Mouse (Mus musculus) kidney, postnatal 0 days (tissue): Measurements from ENCODE around the gene Galns. TPM values are rescaled to one million over a fixed set of nuclear protein-coding genes. Genes with fewer than 3 reads are reported as not detected.
A peak's percentile ranks its signal among the peaks of the same experiment; 100 is the strongest.

Source experiments
- ATAC-seq: fragments of 200-750 bp; cut with Nextera tagmentation; replicated peaks from 2 replicates; pipeline ENCODE4 v1.8.0; 2017; ENCODE audit warnings: low read depth, moderate number of reproducible peaks, moderate TSS enrichment, moderate library complexity; ENCODE audit not compliant: low FRiP score
- DNase-seq: peaks from one replicate; pipeline ENCODE4 v3.0.0-alpha.2; 2016; ENCODE audit warnings: low spot score
- H3K27ac ChIP-seq: fragments of 300-500 bp; sonication (generic); 2 replicates; pipeline ENCODE4 v1.5.1; 2014; ENCODE audit warnings: mild to moderate bottlenecking
- H3K27me3 ChIP-seq: fragments of 300-500 bp; sonication (generic); 2 replicates; pipeline ENCODE4 v1.6.1; 2014; ENCODE audit warnings: low read length, mixed read lengths; ENCODE audit not compliant: insufficient read depth
- H3K36me3 ChIP-seq: fragments of 300-500 bp; sonication (generic); 2 replicates; pipeline ENCODE4 v1.6.1; 2014; ENCODE audit warnings: low read length, mixed read lengths; ENCODE audit not compliant: insufficient read depth
- H3K4me1 ChIP-seq: fragments of 300-500 bp; sonication (generic); replicated peaks from 2 replicates; pipeline ENCODE4 v1.6.1; 2014; ENCODE audit warnings: antibody characterized with exemption, low read length, mixed read lengths; ENCODE audit not compliant: insufficient read depth
- H3K4me2 ChIP-seq: fragments of 300-500 bp; sonication (generic); 2 replicates; pipeline ENCODE4 v1.6.1; 2014; ENCODE audit warnings: mild to moderate bottlenecking, low read length, moderate library complexity, mixed read lengths
- H3K4me3 ChIP-seq: fragments of 300-500 bp; sonication (generic); replicated peaks from 2 replicates; pipeline ENCODE4 v1.5.1; 2014; ENCODE audit warnings: low read depth, low read length
- H3K9ac ChIP-seq: fragments of 300-500 bp; sonication (generic); 2 replicates; pipeline ENCODE4 v1.6.1; 2014; ENCODE audit warnings: low read depth, low read length
- H3K9me3 ChIP-seq: fragments of 300-500 bp; sonication (generic); replicated peaks from 2 replicates; pipeline ENCODE4 v1.6.1; 2016; ENCODE audit warnings: low read length, inconsistent platforms, mixed read lengths
- CTCF ChIP-seq: IDR thresholded peaks from 2 replicates; pipeline ENCODE4 v1.5.1; 2016; ENCODE audit warnings: antibody characterized with exemption, low read depth, mild to moderate bottlenecking, moderate library complexity
- WGBS: fragments of 180-500 bp; shearing (Covaris S2); extraction: QIAGEN DNeasy Blood & Tissue Kit; methylation state at CpG from one replicate; pipeline ENCODE4 v1.1.7; 2014; 5-methylcytosine and 5-hydroxymethylcytosine counted together
- polyA plus RNA-seq: library from polyadenylated mRNA; unstranded; fragments of >200 nt; fragmentation: Nextera tagmentation; extraction: Ambion mirVana; gene quantifications from 2 replicates; pipeline ENCODE4 v1.2.1, GENCODE M21; 2015

Galns gene
- polyA plus RNA-seq, 1 experiment from 2014 or later: 19.4 TPM

DNA sequence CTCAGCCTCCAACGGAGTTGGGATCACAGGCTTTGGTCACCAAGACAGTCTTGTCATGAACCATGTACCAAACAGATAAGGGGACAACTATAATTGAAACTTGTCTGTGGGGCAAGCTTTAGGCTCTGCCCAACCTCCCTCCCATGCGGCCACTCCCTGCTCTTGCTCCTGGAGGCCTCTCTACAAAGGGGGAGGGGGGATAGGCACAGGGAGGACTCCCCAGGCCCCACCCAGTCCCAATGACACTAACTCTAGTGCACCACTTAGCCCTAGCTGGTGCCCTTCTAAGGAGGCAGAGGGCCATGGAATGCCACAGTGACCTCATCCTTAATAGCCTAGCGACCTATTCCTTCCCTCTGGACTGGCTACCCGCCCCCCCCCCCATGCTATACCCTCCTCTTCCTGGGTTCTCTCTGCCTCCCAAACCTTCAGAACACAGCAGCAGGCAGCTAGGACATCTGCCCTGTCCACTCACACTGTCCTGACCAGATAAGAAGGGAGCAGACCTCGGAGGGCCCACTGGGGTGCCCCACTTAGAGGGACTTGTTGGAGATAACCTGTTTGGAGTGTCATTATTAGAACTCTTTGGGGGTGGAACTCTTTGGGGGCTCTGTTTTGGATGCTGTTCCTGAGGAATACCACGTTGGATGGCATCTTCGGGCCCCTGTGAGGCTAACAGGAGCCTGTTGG lies 65.1 kb downstream of the Galns start:
- peak overlapping the region; percentile 94 for H3K27ac ChIP-seq
- ATAC-seq (0 out of 2 replicates have a peak, but pooled peaks have one; percentile 9), DNase-seq (no peak)
- no peaks in the 10 kb centered on the region for H3K9me3 ChIP-seq
- no peaks in the 10 kb centered on the region for H3K27me3 ChIP-seq
- H3K36me3 ChIP-seq: 0 out of 2 replicates have a peak, but pooled peaks cover 2% of the 10 kb centered on the region
- no peak overlapping the region for H3K4me3 ChIP-seq
- peak overlapping the region; percentile 25; the same call in 1 of the 2 replicates for H3K9ac ChIP-seq
- no peak for TF ChIP-seq CTCF
- H3K4me2 ChIP-seq: peak overlapping the region; percentile 88
- peaks cover 50% of the 10 kb centered on the region for H3K4me1 ChIP-seq
- 67% methylated on average over 7 of the region's 7 CpGs for WGBS

DNA sequence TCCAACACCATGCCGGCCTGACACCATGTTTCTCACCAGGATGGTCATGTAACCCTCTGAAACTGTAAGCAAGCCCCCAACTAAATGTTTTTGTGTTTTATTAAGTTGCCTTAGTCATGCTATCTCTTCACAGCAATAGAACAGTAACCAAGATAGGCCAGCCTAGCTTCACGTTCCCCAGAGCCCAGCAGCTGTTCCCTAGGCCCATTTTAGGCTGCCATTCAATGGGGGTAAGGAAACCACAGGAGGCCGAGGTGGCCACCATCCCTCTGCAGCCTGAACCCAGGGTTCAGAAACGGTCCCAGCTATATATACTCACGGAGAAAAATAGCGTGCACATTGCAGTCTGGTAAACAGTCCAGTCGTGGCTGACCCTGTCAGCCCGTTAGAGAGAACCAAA lies 67.1 kb downstream of the Galns start:
- no peak overlapping the region for H3K4me2 ChIP-seq

DNA sequence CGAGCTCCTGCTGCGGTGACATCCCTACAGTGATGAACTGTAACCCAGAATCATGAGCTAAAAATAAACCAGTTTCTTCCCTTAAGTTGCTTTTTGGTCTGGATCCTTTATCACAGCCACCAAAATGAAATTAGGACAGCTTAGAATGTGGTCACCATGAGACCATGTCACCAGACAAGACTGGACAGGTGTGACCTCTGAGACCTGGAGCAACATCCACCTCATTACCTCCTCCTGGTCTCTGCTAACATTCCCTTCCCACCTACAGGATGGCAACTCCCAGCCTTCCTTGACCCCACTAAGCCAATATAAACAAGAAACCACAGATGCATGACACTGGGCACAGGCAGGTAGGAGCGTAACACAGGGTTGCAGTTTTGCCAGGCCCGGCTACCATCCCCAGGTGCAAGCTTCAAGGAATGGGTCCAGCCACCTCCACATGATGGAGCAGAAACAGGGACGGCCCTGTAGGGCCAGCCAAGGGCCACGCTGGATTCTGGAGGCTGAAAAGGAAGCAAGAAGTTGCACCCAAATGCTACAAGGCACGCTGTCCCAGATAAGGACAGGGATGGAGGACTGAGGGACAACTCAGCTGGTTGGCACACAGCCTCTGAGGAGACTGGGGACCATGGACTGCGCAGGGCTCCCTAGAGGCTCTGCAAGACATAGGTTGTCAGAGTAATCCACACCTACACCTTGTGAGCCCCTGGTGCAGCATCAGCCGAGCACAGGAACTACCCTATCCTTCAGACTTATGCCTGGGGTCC lies 72.8 kb downstream of the Galns start:
- DNase-seq (no peak), ATAC-seq (no peak)
- no peak overlapping the region for H3K4me2 ChIP-seq
- no peaks in the 10 kb centered on the region for H3K9me3 ChIP-seq
- H3K36me3 ChIP-seq: 0 out of 2 replicates have a peak, but pooled peaks cover 2% of the 10 kb centered on the region
- H3K27ac ChIP-seq: 0 out of 2 replicates have a peak overlapping the region, but pooled peaks have one; percentile 85
- H3K27me3 ChIP-seq: no peaks in the 10 kb centered on the region
- H3K9ac ChIP-seq: no peak overlapping the region
- no peak for TF ChIP-seq CTCF
- 85% methylated on average over 9 of the region's 9 CpGs for WGBS
- H3K4me3 ChIP-seq: no peak overlapping the region
- H3K4me1 ChIP-seq: peaks cover 24% of the 10 kb centered on the region; the same call in 1 of the 2 replicates

More for the DNA sequence above, 67.1 kb downstream of the Galns start:
- DNase-seq (no peak), ATAC-seq (no peak)
- WGBS: 87% methylated on average over 8 of the region's 8 CpGs
- Histone ChIP-seq H3K9me3 (no peaks in the 10 kb centered on the region), H3K4me1 (peaks cover 37% of the 10 kb centered on the region), H3K4me3 (no peak overlapping the region), H3K36me3 (0 out of 2 replicates have a peak, but pooled peaks cover 2% of the 10 kb centered on the region), H3K27me3 (no peaks in the 10 kb centered on the region), H3K9ac (no peak overlapping the region), H3K27ac (no peak overlapping the region)
- no peak for TF ChIP-seq CTCF

DNA sequence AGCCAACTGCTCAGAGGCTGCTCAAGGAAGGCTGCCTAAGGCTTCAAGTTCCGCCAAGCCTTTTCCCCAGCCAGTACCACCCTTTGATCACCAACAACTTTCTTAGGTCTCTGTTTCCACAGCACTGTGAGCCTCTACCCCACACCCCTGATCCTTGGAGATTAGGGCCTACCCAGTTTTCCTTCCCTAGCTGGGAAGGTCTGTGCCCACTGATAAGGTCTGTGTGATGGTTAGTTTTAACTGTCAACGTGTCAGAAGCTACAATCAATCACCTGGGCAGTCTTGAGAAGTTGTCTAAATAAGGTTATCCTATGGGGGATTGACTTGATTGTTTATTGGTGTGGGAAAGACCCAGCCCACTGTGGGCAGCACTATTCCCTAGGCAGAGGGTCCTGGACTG lies 73.5 kb downstream of the Galns start:
- H3K27me3 ChIP-seq: no peaks in the 10 kb centered on the region
- H3K4me1 ChIP-seq: peaks cover 24% of the 10 kb centered on the region; the same call in 1 of the 2 replicates
- no peaks in the 10 kb centered on the region for H3K9me3 ChIP-seq
- no peak for DNase-seq
- 0 out of 2 replicates have a peak, but pooled peaks cover 2% of the 10 kb centered on the region for H3K36me3 ChIP-seq
- H3K4me2 ChIP-seq: no peak overlapping the region
- WGBS: 81% methylated on average over 2 of the region's 2 CpGs
- no peak overlapping the region for H3K4me3 ChIP-seq
- ATAC-seq: no peak
- peak overlapping the region; percentile 85 for H3K27ac ChIP-seq
- H3K9ac ChIP-seq: no peak overlapping the region
- no peak for TF ChIP-seq CTCF

DNA sequence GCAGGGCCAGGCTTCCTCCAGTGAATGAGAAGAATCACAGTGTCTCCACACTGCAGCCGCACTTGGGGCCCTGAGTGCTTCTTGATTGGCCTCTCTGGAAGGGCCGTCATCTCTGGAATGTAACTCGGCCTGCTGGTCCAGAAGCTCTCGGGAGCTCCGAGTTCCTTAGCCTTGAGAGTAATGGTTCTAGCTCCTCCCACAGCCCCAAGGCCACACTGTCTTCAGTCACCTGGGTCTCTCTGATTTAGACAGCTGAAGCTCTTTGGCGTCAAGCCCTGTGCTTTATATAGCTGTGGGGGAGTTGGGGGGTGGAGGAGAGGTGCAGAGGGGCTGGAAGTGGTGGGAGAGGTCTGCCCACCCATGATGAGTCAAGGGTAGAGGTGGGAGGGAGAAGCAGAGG lies 74.2 kb downstream of the Galns start:
- Histone ChIP-seq H3K4me2 (no peak overlapping the region), H3K4me1 (peaks cover 25% of the 10 kb centered on the region; the same call in 1 of the 2 replicates), H3K9me3 (no peaks in the 10 kb centered on the region), H3K9ac (no peak overlapping the region), H3K4me3 (no peak overlapping the region), H3K27me3 (no peaks in the 10 kb centered on the region), H3K36me3 (0 out of 2 replicates have a peak, but pooled peaks cover under 1% of the 10 kb centered on the region), H3K27ac (peak overlapping the region; percentile 85)
- TF ChIP-seq CTCF: no peak
- peak; percentile 93 for DNase-seq
- ATAC-seq: peak; percentile 85
- WGBS: 9% methylated on average over 6 of the region's 6 CpGs

DNA sequence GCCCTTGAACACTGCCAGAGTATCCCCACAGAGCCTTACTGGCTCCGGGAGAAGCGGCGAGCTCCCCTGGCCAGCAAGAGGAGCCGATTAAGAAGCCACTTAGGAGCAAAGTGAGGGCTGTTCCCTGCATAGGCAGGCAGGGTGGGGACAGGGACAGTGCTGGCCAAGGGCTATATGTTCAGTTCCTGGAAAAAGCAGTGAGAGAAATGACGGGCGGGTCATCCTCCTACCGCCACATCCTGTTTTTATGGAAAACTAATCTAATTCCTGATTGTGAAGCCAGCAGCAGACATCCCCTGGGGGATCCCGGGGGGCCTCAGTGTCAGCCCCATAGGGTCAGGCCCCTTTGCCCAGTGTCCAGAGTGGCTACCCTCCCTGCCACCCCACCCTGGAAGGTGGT lies 80.0 kb downstream of the Galns start:
- WGBS: 48% methylated on average over 8 of the region's 8 CpGs
- Histone ChIP-seq H3K9ac (no peak overlapping the region), H3K27ac (peak overlapping the region; percentile 57)

More for the DNA sequence above, 80.0 kb downstream of the Galns start:
- no peak overlapping the region for H3K4me2 ChIP-seq
- H3K36me3 ChIP-seq: no peaks in the 10 kb centered on the region
- H3K4me3 ChIP-seq: no peak overlapping the region
- TF ChIP-seq CTCF: no peak
- no peaks in the 10 kb centered on the region for H3K9me3 ChIP-seq
- no peak for ATAC-seq
- no peaks in the 10 kb centered on the region for H3K27me3 ChIP-seq
- no peak for DNase-seq
- H3K4me1 ChIP-seq: peaks cover 26% of the 10 kb centered on the region
